Mouse (Mus musculus) brain, embryonic 18.5 days (tissue): ENCODE measurements around the gene Hmga2.

Source experiments
- DNase-seq: peaks from one replicate; pipeline ENCODE4 v3.0.0-alpha.2; 2012; ENCODE audit warnings: low read depth, low spot score

The Hmga2 gene

GRCm38 (mm10) chr10:120424015-120424414, 52.3 kb downstream of the Hmga2 start:
- no peak for DNase-seq

GRCm38 (mm10) chr10:120423256-120423655, 53.0 kb downstream of the Hmga2 start:
- DNase-seq, result no peak

- DNase-seq, result no peak
These were observed 53.4 kb downstream of the Hmga2 start for GRCm38 (mm10) chr10:120422820-120423219.

GRCm38 (mm10) chr10:120422050-120422449, 54.2 kb downstream of the Hmga2 start:
- peak; percentile 88 for DNase-seq

- no peak for DNase-seq
These were observed 55.2 kb downstream of the Hmga2 start for GRCm38 (mm10) chr10:120420971-120421629.

GRCm38 (mm10) chr10:120418738-120419523, 57.3 kb downstream of the Hmga2 start:
- DNase-seq, result no peak

GRCm38 (mm10) chr10:120418211-120418610, 58.1 kb downstream of the Hmga2 start:
- no peak for DNase-seq

GRCm38 (mm10) chr10:120417488-120418118, 58.7 kb downstream of the Hmga2 start:
- DNase-seq, result no peak

- no peak for DNase-seq
These were observed 59.2 kb downstream of the Hmga2 start for GRCm38 (mm10) chr10:120417116-120417487.

GRCm38 (mm10) chr10:120416628-120417027, 59.6 kb downstream of the Hmga2 start:
- DNase-seq, result no peak

- no peak for DNase-seq
These were observed 64.1 kb downstream of the Hmga2 start for GRCm38 (mm10) chr10:120412215-120412614.

GRCm38 (mm10) chr10:120410958-120411357, 65.3 kb downstream of the Hmga2 start:
- DNase-seq, result no peak

GRCm38 (mm10) chr10:120409131-120409530, 67.1 kb downstream of the Hmga2 start:
- no peak for DNase-seq

GRCm38 (mm10) chr10:120407230-120407629, 69.0 kb downstream of the Hmga2 start:
- no peak for DNase-seq

GRCm38 (mm10) chr10:120406038-120406437, 70.2 kb downstream of the Hmga2 start:
- no peak for DNase-seq

GRCm38 (mm10) chr10:120405322-120405721, 70.9 kb downstream of the Hmga2 start:
- no peak for DNase-seq

GRCm38 (mm10) chr10:120402966-120403365, 73.3 kb downstream of the Hmga2 start:
- DNase-seq, result no peak

- DNase-seq, result no peak
These were observed 74.5 kb downstream of the Hmga2 start for GRCm38 (mm10) chr10:120401787-120402186.

GRCm38 (mm10) chr10:120399846-120400510, 76.3 kb downstream of the Hmga2 start:
- DNase-seq, result no peak

- DNase-seq, result no peak
These were observed 77.5 kb downstream of the Hmga2 start for GRCm38 (mm10) chr10:120398745-120399144.

GRCm38 (mm10) chr10:120397211-120397631, 79.0 kb downstream of the Hmga2 start:
- no peak for DNase-seq

- no peak for DNase-seq
These were observed 80.7 kb downstream of the Hmga2 start for GRCm38 (mm10) chr10:120395550-120395949.
